Mouse (Mus musculus) hindlimb bud, embryonic 11.5 days (tissue): ENCODE data around the gene Tmem231.

ENCODE experiments used
- DNase-seq: peaks from one replicate; pipeline ENCODE4 v3.0.0-alpha.2; 2012; ENCODE audit warnings: low read depth, low spot score; ENCODE audit errors: extremely low spot score

The Tmem231 gene

DNA sequence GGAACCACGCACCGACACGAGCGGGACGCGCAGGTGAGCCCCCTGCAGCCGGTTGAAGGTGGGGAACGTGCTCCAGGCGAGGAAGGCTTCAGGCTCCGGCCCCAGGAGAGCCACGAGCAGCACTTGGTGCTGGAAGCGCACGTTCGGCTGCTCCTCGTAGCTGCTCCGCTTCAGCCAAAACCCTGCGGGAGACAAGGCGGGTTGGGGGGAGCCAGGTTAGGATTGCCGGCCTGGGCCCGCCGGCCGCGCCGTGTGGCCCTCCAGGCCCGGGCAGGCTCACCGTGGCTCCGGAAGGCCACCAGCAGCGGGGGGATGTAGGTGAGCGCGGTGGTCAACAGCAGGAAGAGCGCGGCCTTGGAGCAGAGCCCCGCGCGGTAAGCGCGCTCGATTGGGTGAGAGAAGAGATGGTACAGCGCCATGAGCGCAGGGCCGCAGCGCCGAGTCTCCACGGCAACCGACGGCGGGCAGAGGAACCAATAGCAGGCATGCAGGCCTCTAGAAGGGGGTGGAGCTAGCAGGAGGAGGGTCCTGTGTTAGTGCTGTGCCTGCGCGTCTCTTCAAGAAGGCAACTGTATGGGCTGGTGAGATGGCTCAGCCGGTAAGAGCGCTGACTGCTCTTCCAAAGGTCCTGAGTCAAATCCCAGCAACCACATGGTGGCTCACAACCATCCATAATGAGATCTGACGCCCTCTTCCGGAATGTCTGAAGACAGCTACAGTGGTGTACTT lies at the start of gene Tmem231:
Gene Tmem231 (minus strand): TSS at position 534 of the 729 bp plus-strand sequence.
- DNase-seq, result peak; percentile 71

DNA sequence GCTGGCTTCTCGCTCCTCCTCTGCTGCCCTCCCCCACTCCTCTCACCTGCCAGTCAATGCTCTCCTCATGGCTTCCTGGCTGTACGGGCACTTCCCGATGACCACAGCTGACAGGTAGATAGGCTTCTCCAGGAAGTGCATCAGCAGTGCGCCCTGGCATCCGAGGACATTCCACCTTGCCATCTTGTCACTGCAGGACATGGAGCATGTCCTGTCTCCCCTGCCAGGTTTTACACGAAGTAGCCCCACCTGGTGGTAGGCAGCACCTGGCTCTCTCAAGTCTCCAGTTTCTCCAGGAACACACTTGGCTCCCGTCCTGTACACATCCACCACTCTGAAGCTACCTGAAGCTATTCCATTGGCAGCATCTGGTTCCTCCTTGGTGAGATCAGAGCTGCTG lies 48.4 kb upstream of the Tmem231 start:
- DNase-seq, result no peak

DNA sequence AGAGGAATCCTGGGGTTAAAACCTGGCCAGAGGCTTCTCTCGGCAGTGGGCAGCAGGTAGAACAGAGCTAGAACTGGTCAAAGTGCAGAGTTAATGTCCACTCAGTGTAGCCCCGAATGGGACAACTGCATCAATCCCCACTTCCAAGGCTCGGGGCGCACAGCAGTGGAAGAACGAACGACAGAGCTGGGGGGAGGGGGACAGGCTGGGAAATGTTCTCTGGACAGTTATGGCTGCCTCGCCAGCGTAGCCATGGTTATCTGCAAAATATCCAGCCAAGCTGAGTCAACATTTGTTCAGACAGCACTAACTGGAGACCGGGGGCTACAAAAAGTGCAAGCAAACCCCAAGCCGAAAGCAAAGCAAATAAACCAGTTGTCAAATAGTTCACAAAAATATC lies 44.5 kb upstream of the Tmem231 start:
- no peak for DNase-seq

DNA sequence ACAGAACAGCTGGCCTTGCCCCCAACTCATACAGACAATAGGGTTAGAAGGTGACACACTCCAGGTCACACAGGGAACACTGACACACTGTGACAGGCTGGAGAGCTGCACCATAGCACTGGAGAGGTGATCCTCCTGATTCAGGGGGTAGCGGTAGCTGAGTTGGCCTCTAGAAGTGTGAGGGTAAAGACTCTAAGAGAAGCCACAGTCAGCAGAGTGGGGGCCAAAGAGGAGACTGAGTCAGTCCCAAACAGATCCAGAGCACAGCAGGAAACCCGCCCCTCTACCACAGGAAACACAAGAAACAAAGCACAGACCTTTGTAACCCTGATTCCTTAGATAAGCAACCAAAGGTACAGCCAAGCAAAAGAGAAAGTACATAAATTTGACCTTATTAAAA lies 42.6 kb upstream of the Tmem231 start:
- no peak for DNase-seq

DNA sequence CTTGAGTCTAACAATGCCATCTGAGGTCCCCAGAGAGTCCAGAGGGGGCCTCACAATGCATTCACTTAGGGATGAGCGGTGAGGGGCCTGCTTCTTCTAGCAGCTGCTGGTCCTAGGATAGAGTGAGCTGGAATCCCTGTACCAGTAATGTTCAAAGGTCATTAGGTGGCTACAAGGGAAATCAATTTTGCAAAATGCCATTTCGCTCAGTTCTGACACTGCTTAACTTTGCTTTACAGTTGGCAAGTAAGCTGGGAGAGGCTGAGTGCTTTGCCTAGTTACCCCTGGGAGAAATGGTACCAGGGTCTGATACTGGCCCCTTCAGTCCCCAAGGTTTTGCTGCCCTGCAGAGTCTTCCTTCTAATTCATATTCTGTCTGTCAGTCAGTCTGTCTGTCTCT lies 42.0 kb upstream of the Tmem231 start:
- DNase-seq, result no peak

DNA sequence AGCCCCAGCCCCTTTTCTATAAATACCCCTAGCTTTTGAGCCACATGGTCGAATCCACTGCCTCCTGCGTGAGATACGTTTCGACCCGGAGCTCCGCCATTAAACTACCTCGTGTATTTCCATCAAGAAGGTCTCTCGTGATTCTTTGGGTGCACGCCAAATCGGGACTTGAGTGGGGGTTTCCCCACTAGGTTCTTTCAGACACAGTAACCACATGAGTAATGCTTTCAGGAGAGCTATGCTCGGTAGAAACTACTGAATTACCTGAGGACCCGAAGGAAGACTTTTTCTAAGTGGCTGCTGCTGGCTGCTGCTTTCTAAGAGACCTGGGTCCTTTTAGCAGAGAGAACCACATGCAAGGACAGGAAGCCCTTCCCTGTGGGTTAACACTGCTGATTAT lies 40.5 kb upstream of the Tmem231 start:
- no peak for DNase-seq

DNA sequence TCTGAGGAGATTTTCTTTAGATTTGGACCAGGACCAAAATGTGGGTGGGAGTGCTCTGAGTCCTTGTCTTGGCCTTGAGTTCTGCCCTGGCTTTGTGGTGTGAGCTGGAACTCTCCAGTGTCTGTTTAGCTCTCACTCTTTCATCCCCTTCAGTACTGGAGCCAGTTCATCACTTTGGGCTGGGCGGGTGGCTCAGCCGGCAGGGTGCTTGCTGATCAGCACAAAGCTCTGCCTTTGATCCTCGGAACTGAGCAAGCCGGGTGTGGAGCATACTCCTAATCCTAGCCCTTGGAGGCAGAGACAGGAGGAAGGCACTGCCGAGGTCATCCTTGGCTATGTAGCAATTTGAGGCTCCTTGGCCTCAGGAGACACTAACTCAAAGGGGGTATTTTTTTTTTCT lies 35.3 kb upstream of the Tmem231 start:
- no peak for DNase-seq

DNA sequence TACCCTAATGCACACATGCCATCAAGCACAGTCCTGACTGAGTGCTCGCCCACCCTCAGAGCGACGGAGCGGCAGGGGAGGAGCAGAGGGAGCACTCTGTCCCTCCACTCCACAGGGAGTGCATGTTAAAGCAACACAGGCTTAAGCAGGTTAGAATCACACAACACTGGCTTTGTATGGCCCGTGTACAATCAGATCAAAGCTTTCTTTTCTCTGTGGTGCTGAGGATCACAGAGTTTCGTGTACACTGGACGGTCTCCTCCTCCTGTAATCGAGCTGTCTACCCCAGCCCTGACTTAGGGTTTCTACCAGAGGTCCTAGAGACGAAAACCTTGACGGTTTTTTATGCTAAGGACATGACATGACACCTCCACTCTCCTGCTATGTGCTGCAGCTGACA lies 34.9 kb upstream of the Tmem231 start:
- no peak for DNase-seq

DNA sequence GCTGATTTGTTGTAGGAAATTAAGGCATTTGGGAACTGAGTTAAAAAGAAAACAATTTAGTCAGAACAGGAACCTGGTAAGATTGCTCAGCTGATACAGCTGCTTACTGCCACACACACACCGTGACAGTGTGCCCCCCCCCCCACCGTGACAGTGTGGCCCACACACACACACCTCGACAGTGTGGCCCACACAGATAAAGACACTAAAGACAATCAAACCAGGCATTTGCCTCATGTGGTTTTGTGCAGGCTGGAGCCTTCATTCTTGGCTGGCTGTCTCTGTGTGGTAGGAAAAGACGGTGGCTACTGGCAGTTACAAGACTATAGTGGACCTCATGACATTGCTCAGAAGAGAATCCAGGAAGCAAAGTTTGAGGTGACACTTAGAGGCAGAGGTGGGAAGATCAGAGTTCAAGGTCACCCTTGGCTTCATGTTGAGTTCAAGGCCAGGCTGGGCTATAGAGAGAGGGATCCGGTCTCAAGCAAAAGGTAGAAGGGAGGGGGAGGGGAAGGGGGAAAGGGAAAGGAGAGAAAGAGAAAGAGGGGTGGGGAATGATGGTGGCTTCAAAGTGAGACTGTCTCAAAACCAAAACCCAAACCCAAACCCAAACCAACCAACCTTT lies 33.7 kb upstream of the Tmem231 start:
- no peak for DNase-seq

DNA sequence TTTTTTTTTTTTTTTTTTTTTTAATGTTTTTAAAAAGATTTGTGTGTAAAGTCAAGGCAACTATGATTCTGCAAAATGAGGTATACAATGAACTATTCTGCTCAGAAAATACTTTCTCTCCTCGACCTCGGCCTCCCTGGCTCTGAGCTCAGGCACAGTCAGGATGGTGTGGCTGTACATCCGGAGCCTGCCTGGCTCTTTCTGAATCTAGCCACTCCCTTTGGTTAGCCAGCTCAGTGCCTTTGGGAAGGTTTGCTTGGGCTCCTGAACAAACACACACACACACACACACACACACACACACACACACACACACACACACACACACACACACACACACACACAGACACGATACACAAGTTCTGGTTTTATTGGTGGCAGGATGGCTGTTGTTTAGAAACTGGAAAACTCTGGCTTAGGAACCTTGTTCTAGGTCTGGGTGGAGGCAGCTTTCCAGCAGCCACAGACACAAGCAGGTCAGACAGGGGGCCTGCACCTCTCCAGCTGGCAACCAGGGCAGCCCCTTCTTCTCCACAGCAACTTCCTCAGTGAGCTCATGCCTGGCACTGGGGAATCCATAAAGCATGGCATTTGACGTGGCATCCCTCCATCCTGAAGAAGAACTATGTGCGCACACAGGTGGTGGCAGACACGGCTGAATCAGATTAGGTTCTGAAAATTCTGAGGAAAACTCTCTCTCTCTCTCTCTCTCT lies 31.3 kb upstream of the Tmem231 start:
- no peak for DNase-seq

DNA sequence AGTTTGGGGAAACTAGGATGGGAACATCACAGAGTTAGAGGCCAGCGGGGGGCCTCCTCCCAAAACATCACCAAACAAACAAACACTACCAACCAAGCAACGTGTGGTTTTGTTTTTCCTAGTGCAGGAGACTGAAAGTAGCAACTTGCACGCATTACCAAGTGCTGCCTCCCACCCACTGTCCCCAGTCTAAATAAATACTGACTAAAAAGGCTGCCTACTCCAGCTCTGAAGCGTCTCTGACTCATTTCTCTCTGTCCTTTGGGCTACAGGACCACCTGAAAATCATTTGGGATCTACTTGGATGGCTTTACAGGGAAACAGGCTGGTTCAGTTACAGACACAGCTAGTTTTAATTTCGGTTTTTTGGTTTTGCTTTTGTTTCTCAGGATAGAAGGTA lies 30.7 kb upstream of the Tmem231 start:
- no peak for DNase-seq

DNA sequence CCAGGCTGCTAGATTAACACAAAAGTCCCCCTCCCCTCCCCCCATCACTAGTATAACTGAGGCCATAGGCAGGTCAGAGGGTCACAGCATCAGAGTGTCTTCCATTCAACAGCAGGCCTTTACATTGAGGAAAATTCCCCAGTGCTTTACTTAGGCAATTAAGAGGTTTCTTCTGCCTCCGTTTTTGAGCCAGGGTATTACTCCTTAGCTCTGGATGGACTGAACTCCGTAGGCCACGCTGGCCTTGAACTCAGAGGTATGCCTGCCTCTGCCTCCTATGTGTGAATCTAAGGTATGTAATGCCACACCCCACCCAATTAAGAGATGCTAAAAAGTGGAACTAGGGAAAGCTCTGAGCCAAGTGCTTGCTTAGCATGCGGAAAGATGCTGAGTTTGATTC lies 29.9 kb upstream of the Tmem231 start:
- DNase-seq, result no peak

DNA sequence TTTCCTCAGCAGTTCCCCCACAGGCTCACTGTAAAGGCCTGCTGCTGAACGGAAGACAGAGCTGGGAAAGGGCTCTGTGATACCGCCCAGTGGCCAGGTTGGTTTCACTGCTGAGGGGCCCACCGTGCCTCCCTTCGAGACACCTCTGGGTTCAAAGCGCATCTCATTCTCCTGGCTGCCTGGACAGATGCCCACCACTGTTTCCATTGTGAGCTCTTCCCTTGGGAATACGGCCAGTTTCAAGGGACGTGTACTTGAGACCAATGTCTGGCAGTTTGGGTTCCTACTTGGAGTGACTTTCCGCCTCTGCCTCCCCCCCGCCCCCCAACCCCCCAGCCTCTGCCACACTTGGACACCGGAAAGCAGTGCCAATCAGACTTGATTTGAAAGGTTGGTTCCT lies 29.4 kb upstream of the Tmem231 start:
- DNase-seq, result no peak

DNA sequence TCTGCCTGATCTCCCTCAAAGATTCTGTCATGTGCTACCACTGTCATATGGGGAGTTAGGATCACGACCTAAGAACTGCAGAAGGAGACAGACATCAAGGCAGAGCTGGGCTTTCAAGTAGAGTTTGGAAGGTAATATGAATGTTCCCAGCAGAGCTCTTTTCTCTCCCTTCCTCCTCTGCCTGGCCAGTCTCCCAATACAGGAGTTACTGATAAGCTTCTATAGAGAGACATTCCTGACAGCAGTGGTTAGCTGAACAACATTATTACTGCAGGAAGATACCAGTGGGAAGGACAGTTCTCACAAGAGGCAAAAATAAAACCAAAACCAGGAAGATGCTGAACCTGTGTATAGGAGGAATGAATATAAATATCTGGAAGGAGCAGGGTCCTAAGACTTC lies 28.9 kb upstream of the Tmem231 start:
- no peak for DNase-seq

DNA sequence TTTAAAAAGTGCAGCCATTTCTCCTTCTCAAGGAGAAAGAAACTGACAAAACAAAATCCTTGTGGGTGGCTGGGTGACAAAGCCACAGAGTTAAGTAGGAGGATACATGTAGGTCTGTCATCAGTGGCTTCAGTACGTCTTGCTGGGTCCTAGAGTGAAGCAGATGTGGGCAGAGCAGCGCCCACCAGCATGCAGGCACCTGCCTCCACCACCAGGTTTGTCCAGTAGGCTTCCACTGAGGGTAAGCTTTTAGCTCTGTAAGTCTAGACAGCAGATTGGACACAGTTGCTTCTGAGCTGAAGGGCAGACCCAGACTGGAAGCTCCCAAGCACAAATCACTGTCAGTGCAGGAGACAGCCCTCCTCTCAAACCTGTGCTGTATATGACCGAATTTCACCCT lies 27.6 kb upstream of the Tmem231 start:
- no peak for DNase-seq

DNA sequence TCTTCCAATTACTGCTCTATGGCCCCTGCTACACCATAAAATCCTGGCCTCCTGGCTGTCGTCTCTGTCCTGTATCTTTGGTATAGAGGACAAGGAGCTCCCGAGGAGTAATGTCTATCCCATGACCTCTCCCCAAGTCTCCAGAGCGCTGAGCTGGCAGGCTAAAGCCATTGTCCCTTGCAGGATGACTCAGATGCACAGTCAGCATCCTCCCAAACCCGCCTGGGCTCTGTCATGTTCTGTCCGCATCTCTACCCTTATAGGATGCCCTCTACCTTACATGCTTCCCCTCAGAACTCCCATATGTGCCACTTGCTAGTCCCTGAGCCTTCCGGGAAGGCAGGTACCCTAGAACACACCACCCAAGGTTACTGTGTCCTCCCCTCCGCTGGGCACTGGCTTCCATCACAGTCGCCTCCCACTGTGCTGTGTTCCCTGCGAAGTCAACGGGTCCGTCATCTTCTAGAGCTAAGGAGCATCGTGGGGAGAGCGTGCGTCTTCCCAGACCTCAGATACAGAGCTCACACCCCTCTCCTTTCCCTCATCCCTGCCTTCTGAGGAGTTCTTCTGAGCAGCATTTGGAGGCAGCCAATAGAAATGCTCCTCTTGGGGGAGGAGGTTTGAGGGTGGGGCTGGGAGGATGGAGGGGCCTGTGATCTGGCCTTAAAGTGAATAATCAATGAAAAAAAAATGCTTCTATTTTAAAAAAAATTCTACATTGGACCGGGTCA lies 27.1 kb upstream of the Tmem231 start:
- DNase-seq, result no peak

DNA sequence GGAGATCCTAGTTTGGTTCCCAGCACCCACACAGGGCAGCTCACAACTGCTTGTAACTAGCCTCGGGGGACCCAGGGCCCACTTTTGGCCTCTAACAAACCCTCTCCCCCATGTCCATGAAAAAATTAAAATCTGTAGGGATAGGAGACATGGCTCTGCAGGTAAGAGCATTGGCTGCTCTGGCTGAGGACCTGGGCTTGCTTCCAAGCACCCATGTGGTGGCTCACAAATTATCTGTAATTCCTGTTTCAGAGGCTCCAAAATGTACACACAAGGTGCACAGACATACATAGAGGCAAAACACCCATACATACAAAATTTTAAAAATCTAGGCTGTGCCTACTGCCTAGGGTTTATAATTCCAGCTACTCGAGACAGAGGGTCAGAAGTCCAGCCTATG lies 23.6 kb upstream of the Tmem231 start:
- DNase-seq, result no peak

DNA sequence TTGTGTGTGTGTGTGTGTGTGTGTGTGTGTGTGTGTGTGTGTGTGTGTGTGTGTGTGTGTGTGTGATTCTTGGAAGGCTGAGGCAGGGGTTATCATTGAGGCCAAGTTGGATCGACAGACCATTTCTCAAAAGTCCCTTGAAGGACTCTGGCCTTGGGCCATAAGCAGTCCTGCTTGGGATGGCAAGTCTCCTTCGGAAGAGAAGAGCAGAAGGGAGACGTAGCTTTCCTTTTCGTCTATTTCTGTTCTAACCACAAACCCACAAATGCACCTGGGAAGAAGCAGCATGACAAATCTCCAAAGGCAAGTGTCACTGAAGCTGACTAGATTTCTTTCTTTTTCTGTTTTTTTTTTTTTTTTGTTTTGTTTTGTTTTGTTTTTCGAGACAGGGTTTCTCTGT lies 22.2 kb upstream of the Tmem231 start:
- DNase-seq, result no peak

DNA sequence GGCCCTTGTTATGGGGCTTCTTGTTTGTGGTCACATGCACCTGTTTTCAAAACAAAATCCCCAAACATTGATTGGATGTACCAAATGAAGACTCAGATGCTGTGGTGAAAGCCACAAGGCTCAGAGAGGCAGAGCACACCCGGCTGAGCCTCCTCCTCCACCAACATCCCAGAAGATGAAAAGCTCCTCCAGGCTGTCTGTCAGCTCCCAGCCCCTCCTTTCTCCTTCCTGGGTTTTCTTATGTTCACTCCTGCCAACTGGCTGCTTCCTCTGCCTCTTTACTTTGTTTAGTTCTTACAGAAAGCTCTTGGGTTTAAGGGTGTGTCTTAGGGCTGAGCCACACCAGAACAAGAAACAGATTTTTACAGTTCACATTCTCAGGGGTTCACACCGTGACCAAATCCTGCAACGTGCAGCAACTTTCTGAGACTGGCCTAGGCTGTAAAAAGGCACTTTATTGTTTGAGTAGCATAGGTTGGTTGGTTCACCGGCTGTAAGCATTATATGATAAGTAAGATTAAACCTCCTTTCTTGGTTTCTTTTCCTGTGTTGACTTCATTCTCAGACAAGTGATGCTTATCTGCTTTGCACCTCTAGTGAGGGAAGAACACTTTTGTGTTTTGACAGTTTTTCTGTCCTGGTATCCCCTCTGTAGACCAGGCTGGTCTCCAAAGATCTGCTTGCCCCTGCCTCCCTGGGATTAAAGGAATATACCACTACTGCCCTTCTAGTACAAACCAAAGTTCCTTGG lies 21.3 kb upstream of the Tmem231 start:
- no peak for DNase-seq

DNA sequence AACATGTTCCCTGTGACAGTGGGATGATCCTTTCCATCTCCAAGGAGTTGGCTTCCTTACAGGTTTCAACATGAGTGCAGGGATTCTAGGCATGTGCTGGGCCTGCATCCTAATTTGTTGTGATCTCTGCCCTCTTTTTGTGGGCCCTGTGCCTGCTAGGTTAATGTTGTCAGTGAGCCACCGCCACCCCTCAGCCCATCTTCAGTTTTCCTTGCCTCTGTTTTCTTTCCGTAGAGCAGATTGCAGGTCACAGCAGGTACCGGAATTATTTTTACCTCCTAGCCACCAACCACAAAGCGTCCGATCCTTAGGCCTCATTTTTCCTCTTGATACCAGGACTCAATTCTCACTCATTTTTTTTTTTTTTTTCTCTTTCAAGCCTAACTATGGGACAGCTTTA lies 18.3 kb upstream of the Tmem231 start:
- DNase-seq, result no peak

DNA sequence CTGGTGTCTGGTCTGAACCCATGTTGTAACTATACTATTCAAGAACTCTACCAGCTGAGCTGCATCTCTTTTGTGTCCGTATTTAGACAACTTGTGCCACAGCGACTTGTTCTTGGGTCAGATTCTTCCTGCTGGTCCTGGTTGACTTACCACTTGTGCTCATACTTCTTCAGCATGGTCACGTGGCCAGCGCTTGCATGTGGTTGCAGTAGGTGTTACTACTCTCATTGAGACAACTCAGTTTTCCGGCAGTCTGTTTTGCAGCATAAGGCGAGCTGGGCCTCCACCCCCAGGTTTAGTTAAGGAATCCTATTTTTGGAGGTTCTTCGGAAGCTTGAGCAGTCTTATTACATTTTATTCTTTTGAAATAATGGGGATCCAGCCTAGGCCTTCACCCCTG lies 17.6 kb upstream of the Tmem231 start:
- DNase-seq, result no peak
